Mouse (Mus musculus) MEL (cell line): ENCODE data around the gene Gm13272. TPM values are rescaled to one million over a fixed set of nuclear protein-coding genes. Genes with fewer than 3 reads are reported as not detected.
"Not testable (repeated sequence)": the region's sequence is repeated elsewhere in the genome, so short reads cannot be mapped to it uniquely, and the experiment has no call there.

ENCODE experiments used
- DNase-seq: peaks from one replicate; pipeline ENCODE4 v3.0.0; 2011; ENCODE audit warnings: low read depth, low spot score
- H3K27ac ChIP-seq: 2 replicates; pipeline ENCODE4 v1.5.1; 2012; ENCODE audit warnings: low read depth, mild to moderate bottlenecking, control low read depth, low read length, moderate library complexity; ENCODE audit not compliant: control insufficient read depth
- H3K27me3 ChIP-seq, 2 experiments: fragments of 150-350 bp in 1 of 2; sonication (generic) in 1 of 2; 2 replicates each; pipeline ENCODE4 v1.6.1; 2012; ENCODE audit warnings: low read length in 2 of 2, mild to moderate bottlenecking in 2 of 2, improper control_type of control experiment in 1 of 2, moderate library complexity in 1 of 2; ENCODE audit not compliant: insufficient read depth in 2 of 2, control insufficient read depth in 1 of 2
- H3K36me3 ChIP-seq, 2 experiments: 2 replicates each; pipeline ENCODE4 v1.6.1; 2012 to 2014; ENCODE audit warnings: low read length in 2 of 2, improper control_type of control experiment in 1 of 2, inconsistent platforms in 1 of 2, mild to moderate bottlenecking in 1 of 2; ENCODE audit not compliant: insufficient read depth in 2 of 2, control insufficient read depth in 1 of 2
- H3K4me1 ChIP-seq, 2 experiments: fragments of 150-350 bp in 1 of 2; sonication (generic) in 1 of 2; 2 replicates each; pipeline ENCODE4 v1.6.1; 2012; ENCODE audit warnings: low read length in 2 of 2, improper control_type of control experiment in 1 of 2, mild to moderate bottlenecking in 1 of 2; ENCODE audit not compliant: insufficient read depth in 2 of 2, control insufficient read depth in 1 of 2
- H3K4me3 ChIP-seq, 2 experiments: fragments of 150-350 bp in 1 of 2; sonication (generic) in 1 of 2; 2 replicates each; pipeline ENCODE4 v1.5.1; 2012; ENCODE audit warnings: low read depth in 2 of 2, low read length in 2 of 2, mild to moderate bottlenecking in 2 of 2, moderate library complexity in 2 of 2, control low read depth in 1 of 2, improper control_type of control experiment in 1 of 2; ENCODE audit not compliant: control insufficient read depth in 1 of 2, insufficient read depth in 1 of 2
- H3K79me2 ChIP-seq: 2 replicates; pipeline ENCODE4 v1.6.1; 2012; ENCODE audit warnings: mild to moderate bottlenecking, low read length, moderate library complexity; ENCODE audit not compliant: control insufficient read depth, poor library complexity, insufficient read depth
- H3K9ac ChIP-seq: 2 replicates; pipeline ENCODE4 v1.6.1; 2012; ENCODE audit warnings: low read depth, mild to moderate bottlenecking, control low read depth, low read length, moderate library complexity; ENCODE audit not compliant: control insufficient read depth, poor library complexity, severe bottlenecking
- H3K9me3 ChIP-seq: fragments of 150-350 bp; sonication (generic); replicated peaks from 2 replicates; pipeline ENCODE4 v1.6.1; 2012; ENCODE audit warnings: mild to moderate bottlenecking, low read length, improper control_type of control experiment, moderate library complexity; ENCODE audit not compliant: insufficient read depth
- BHLHE40 ChIP-seq: IDR thresholded peaks from 2 replicates; pipeline ENCODE4 v1.6.1; 2012; ENCODE audit warnings: low read depth, mild to moderate bottlenecking, inconsistent platforms, low read length, improper control_type of control experiment, borderline replicate concordance
- CHD1 ChIP-seq: IDR thresholded peaks from 2 replicates; pipeline ENCODE4 v1.6.1; 2012; ENCODE audit warnings: low read depth, mild to moderate bottlenecking, inconsistent platforms, low read length, improper control_type of control experiment
- CHD2 ChIP-seq: IDR thresholded peaks from 2 replicates; pipeline ENCODE4 v1.6.1; 2011; ENCODE audit warnings: low read length, improper control_type of control experiment
- EP300 ChIP-seq, 2 experiments: IDR thresholded peaks; 2 replicates each; pipeline ENCODE4 v1.6.1; 2011; ENCODE audit warnings: improper control_type of control experiment in 2 of 2, low read length in 2 of 2, low read depth in 1 of 2, mild to moderate bottlenecking in 1 of 2
- ETS1 ChIP-seq: IDR thresholded peaks from 2 replicates; pipeline ENCODE4 v1.6.1; 2012; ENCODE audit warnings: low read depth, mild to moderate bottlenecking, inconsistent platforms, low read length, improper control_type of control experiment, moderate library complexity
- MAFK ChIP-seq: IDR thresholded peaks from 2 replicates; pipeline ENCODE4 v1.6.1; 2011; ENCODE audit warnings: low read depth, mild to moderate bottlenecking, low read length, improper control_type of control experiment, borderline replicate concordance
- MAX ChIP-seq: IDR thresholded peaks from 2 replicates; pipeline ENCODE4 v1.6.1; 2011; ENCODE audit warnings: low read length, improper control_type of control experiment
- POLR2A ChIP-seq, 2 experiments: IDR thresholded peaks; 2 replicates each; pipeline ENCODE4 v1.6.1; 2011 to 2012; ENCODE audit warnings: low read length in 2 of 2, mild to moderate bottlenecking in 2 of 2, control low read depth in 1 of 2, improper control_type of control experiment in 1 of 2, low read depth in 1 of 2, moderate library complexity in 1 of 2; ENCODE audit not compliant: control insufficient read depth in 1 of 2, insufficient read depth in 1 of 2, poor library complexity in 1 of 2
- RCOR1 ChIP-seq: IDR thresholded peaks from 2 replicates; pipeline ENCODE4 v1.6.1; 2012; ENCODE audit warnings: low read depth, mild to moderate bottlenecking, inconsistent platforms, low read length, improper control_type of control experiment
- USF1 ChIP-seq: IDR thresholded peaks from 2 replicates; pipeline ENCODE4 v1.6.1; 2014; ENCODE audit warnings: low read depth, mild to moderate bottlenecking, inconsistent platforms, low read length, improper control_type of control experiment, moderate library complexity
- ZMIZ1 ChIP-seq: IDR thresholded peaks from 2 replicates; pipeline ENCODE4 v1.6.1; 2012; ENCODE audit warnings: low read depth, mild to moderate bottlenecking, inconsistent platforms, low read length, improper control_type of control experiment, moderate library complexity
- polyA plus RNA-seq, 2 experiments: library from polyadenylated mRNA; stranded (reverse) in 1 of 2; unstranded in 1 of 2; fragments of >175 nt in 1 of 2; fragments of >200 nt in 1 of 2; gene quantifications; 2 replicates each; pipeline versions ENCODE4 v1.2.1 to v1.2.4; 2012; ENCODE audit warnings: low replicate concordance in 2 of 2, low read depth in 1 of 2; ENCODE audit not compliant: insufficient read length in 2 of 2, insufficient read depth in 1 of 2, missing spikeins in 1 of 2
- total RNA-seq: library from RNA; depleted of rRNA; stranded (reverse); fragments of 300-350 nt; gene quantifications from 2 replicates; pipeline ENCODE4 v1.2.3, GENCODE M21; 2012

Gm13272 gene
- total and polyA plus RNA-seq, 3 experiments = not detected

DNA sequence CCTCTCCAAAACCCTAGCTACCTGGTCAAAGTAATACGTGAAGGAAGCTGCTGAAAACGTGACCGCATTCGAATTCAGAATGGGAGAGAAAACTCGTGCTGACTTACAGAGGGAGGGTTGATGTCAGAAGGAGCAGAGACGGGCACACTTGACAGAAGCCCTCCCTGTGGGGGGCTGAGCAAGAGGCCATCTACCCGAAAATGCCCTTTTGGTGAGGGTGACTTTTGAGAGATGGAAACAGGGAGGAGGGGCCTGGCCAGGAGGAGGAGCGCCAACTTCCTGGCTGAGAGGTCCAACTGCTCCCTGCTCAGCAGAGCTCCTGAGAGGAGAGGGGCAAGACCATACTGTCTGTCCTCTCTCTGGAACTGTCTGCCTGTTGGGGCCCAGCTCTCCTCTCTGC is 25.6 kb downstream of the Gm13272 start, which contains the start of gene Gm13288:
TSS of gene Gm13288 (plus strand) at position 301 of the 400 bp plus-strand sequence.
- not testable (repeated sequence) for H3K27me3 ChIP-seq, H3K79me2 ChIP-seq, H3K27ac ChIP-seq, DNase-seq, H3K9me3 ChIP-seq, H3K4me1 ChIP-seq, H3K9ac ChIP-seq, H3K4me3 ChIP-seq, H3K36me3 ChIP-seq

DNA sequence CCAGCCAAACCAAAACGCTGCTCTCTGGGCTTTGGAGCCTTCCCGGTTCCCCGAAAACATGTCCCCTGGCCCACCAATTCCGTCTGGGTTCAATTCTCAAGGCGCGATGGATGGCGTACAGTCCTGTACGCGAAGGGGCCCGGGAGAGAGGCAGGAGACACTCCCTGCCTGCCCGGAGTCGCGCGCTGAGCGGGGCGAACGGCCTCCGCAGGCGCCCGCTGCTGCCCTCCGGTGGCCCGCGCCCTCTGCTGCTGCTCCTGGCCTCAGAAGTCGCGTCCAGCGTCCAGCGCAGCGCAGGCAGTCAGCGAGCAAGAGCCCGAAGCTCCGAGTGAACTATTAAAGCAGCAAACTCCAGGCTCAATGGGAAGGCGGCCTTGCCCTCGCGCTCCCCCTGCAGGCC is 26.1 kb downstream of the Gm13272 start:
- not testable (repeated sequence) for H3K27me3 ChIP-seq, H3K27ac ChIP-seq, H3K9ac ChIP-seq, H3K4me1 ChIP-seq, H3K79me2 ChIP-seq, H3K4me3 ChIP-seq, H3K9me3 ChIP-seq, DNase-seq, H3K36me3 ChIP-seq

DNA sequence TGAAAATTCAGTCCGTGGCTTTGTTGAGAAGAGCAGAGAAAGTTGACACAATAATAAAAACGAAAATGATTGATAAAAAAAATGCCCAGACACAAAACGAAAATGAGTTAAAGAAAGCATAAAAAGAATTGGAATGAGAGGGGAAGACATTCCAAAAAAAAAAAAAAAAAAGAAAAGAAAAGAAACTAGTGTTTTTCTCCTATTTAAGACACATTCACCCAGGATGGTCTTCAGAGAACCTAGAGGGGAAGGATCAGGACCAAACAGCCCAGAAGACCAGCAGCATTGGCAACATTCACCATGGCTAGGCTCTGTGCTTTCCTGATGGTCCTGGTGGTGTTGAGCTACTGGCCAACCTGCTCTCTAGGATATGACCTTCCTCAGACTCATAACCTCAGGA is 36.3 kb downstream of the Gm13272 start, which contains the start of gene Ifna7:
TSS of gene Ifna7 (plus strand) at position 301 of the 400 bp plus-strand sequence.
- peaks cover 2 to 24% of the 10 kb centered on the region in 2 experiments; a peak in 3 of 4 replicates for H3K27me3 ChIP-seq
- no peaks in the 10 kb centered on the region for H3K9me3 ChIP-seq
- no peak within 1 kb of the TSS for H3K9ac ChIP-seq
- no peak for DNase-seq
- no peaks in the 10 kb centered on the region for H3K36me3 ChIP-seq
- no peak within 1 kb of the TSS for H3K27ac ChIP-seq
- TF ChIP-seq CHD2 (no peak), CHD1 (no peak), MAFK (no peak), RCOR1 (no peak), BHLHE40 (no peak), MAX (no peak), EP300 (IDR thresholded peaks at IDR 0.05; ENCODE audit: low read depth in 1 of 2, low read length in 2 of 2) (no peak), POLR2A (IDR thresholded peaks at IDR 0.05; ENCODE audit: control insufficient read depth in 1 of 2, insufficient read depth in 1 of 2, low read depth in 1 of 2, low read length in 2 of 2, poor library complexity in 1 of 2) (no peak), USF1 (no peak), ZMIZ1 (no peak), ETS1 (no peak)
- H3K4me1 ChIP-seq = no peaks in the 10 kb centered on the region
- no peaks in the 10 kb centered on the region for H3K79me2 ChIP-seq
- no peak within 1 kb of the TSS for H3K4me3 ChIP-seq
